Mouse (Mus musculus): ENCODE data around the gene Rilpl1. TPM values are rescaled to one million over a fixed set of nuclear protein-coding genes. Genes with fewer than 3 reads are reported as not detected.

Rilpl1 gene
- polyA plus RNA-seq (2012; rRNA removed), result 10.2 and 11.8 TPM in 2 replicates

GRCm38 (mm10) chr5:124530655-124531582, at the start of gene Rilpl1:
Rilpl1 (minus strand) TSS chr5:124531391.

GRCm38 (mm10) chr5:124578633-124579317, 47.6 kb upstream of the Rilpl1 start, which contains the start of the genes Eif2b1 and Gtf2h3:
Eif2b1 (minus strand) TSS chr5:124579131.
Gtf2h3 (plus strand) TSS chr5:124579140.

GRCm38 (mm10) chr5:124552558-124553307, 21.5 kb upstream of the Rilpl1 start, which contains the start of gene Ddx55:
Ddx55 (plus strand) TSS chr5:124552864.

DNA sequence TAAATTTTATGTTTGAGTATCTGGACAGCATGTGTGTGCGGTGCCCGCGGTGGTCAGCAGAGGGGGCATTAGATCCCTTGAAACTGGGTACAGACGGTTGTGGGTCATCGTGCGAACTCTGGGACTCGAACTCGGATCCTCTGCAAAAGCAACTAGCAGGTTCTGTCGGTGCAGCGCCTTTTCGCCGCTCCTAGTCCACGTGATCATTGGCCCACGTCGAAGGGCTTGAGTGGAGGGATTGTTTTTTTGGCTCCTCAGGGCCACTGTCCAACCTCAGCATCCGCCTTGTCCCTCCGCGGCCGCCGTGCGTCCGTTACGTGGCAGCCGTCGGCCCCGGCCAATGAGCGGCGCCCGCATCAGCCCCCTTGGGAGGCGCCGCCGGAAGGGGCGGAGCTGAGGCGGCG, 9.2 kb upstream of the Rilpl1 start, which contains the start of gene Tmed2:
TSS of gene Tmed2 (plus strand) at position 313 of the 404 bp plus-strand sequence.

GRCm38 (mm10) chr5:124482966-124483654, 48.1 kb downstream of the Rilpl1 start, which contains the start of gene Snrnp35:
Snrnp35 (plus strand) TSS chr5:124483134.

Other genes starting within 250 kb of the Rilpl1 start
- gene Mphosph9, start 203.4 kb downstream of the Rilpl1 start, polyA plus RNA-seq (2012; rRNA removed), result 14.6 and 16.4 TPM in 2 replicates
- gene 2810006K23Rik, start 203.3 kb downstream of the Rilpl1 start, polyA plus RNA-seq (2012; rRNA removed), result 10.4 and 12.1 TPM in 2 replicates
- 219 TPM in 2 replicates for gene Cdk2ap1, start 168.3 kb downstream of the Rilpl1 start, polyA plus RNA-seq (2012; rRNA removed)
- 38.8 and 39.9 TPM in 2 replicates for gene Sbno1, start 105.4 kb downstream of the Rilpl1 start, polyA plus RNA-seq (2012; rRNA removed)
- 51.8 and 54.4 TPM in 2 replicates for gene Kmt5a, start 91.5 kb downstream of the Rilpl1 start, polyA plus RNA-seq (2012; rRNA removed)
- 32.9 and 35.5 TPM in 2 replicates for gene Rilpl2, start 53.0 kb downstream of the Rilpl1 start, polyA plus RNA-seq (2012; rRNA removed)
- gene Snrnp35, start 48.3 kb downstream of the Rilpl1 start, polyA plus RNA-seq (2012; rRNA removed), result 12.1 and 12.8 TPM in 2 replicates
- gene Tmed2, start 9.3 kb upstream of the Rilpl1 start, polyA plus RNA-seq (2012; rRNA removed), result 156 and 157 TPM in 2 replicates
- gene Ddx55, start 21.5 kb upstream of the Rilpl1 start, polyA plus RNA-seq (2012; rRNA removed), result 33.7 and 33.8 TPM in 2 replicates
- gene Eif2b1, start 47.7 kb upstream of the Rilpl1 start, polyA plus RNA-seq (2012; rRNA removed), result 44.2 and 44.5 TPM in 2 replicates
- gene Gtf2h3, start 47.7 kb upstream of the Rilpl1 start, polyA plus RNA-seq (2012; rRNA removed), result 68.9 and 70.5 TPM in 2 replicates
- 28.5 and 29.2 TPM in 2 replicates for gene Atp6v0a2, start 97.2 kb upstream of the Rilpl1 start, polyA plus RNA-seq (2012; rRNA removed)
- 0.51 and 0.53 TPM in 2 replicates for gene Dnah10, start 193.7 kb upstream of the Rilpl1 start, polyA plus RNA-seq (2012; rRNA removed)